Mouse (Mus musculus): ENCODE results near the gene Hist1h1e.
"Not testable (repeated sequence)": the region's sequence is repeated elsewhere in the genome, so short reads cannot be mapped to it uniquely, and the experiment has no call there.

The Hist1h1e gene

GRCm38 (mm10) chr13:23591886-23592285 lies 30.5 kb downstream of the Hist1h1e start:
- DNase-seq: not testable (repeated sequence)

- no peak for DNase-seq
These were observed 31.2 kb downstream of the Hist1h1e start for GRCm38 (mm10) chr13:23591206-23591605.

GRCm38 (mm10) chr13:23586940-23587225 lies 35.5 kb downstream of the Hist1h1e start:
- DNase-seq: no peak

- DNase-seq: no peak
These were observed 36.0 kb downstream of the Hist1h1e start for GRCm38 (mm10) chr13:23586099-23586939.

GRCm38 (mm10) chr13:23585442-23586098 lies 36.8 kb downstream of the Hist1h1e start:
- peak; percentile 65 for DNase-seq

GRCm38 (mm10) chr13:23585029-23585441 lies 37.3 kb downstream of the Hist1h1e start:
- peak; percentile 68 for DNase-seq

- DNase-seq: no peak
These were observed 38.0 kb downstream of the Hist1h1e start for GRCm38 (mm10) chr13:23584331-23584730.

- DNase-seq: no peak
These were observed 38.8 kb downstream of the Hist1h1e start for GRCm38 (mm10) chr13:23583387-23584068.

- no peak for DNase-seq
These were observed 39.9 kb downstream of the Hist1h1e start for GRCm38 (mm10) chr13:23582219-23583056.

- peak; percentile 95 for DNase-seq
These were observed 40.7 kb downstream of the Hist1h1e start, which contains the start of gene Hist1h4d for GRCm38 (mm10) chr13:23581408-23582218. Hist1h4d (plus strand) TSS chr13:23581598.

- DNase-seq: no peak
These were observed 44.5 kb downstream of the Hist1h1e start for GRCm38 (mm10) chr13:23577835-23578234.

GRCm38 (mm10) chr13:23576906-23577639 lies 45.3 kb downstream of the Hist1h1e start:
- DNase-seq: no peak

- no peak for DNase-seq
These were observed 45.9 kb downstream of the Hist1h1e start for GRCm38 (mm10) chr13:23576351-23576881.

- DNase-seq: not testable (repeated sequence)
These were observed 46.5 kb downstream of the Hist1h1e start for GRCm38 (mm10) chr13:23575864-23576313.

- peak; percentile 17 for DNase-seq
These were observed 47.0 kb downstream of the Hist1h1e start, which contains the start of gene Hist1h3d for GRCm38 (mm10) chr13:23575271-23575851. Hist1h3d (plus strand) TSS chr13:23575763.

GRCm38 (mm10) chr13:23574546-23575170 lies 47.7 kb downstream of the Hist1h1e start:
- DNase-seq: not testable (repeated sequence)

GRCm38 (mm10) chr13:23573898-23574524 lies 48.3 kb downstream of the Hist1h1e start, which contains the start of the genes Hist1h2bf and Hist1h2ad:
Hist1h2bf (minus strand) TSS chr13:23574196.
Hist1h2ad (plus strand) TSS chr13:23574381.
- peak; percentile 68 for DNase-seq

- not testable (repeated sequence) for DNase-seq
These were observed 49.1 kb downstream of the Hist1h1e start for GRCm38 (mm10) chr13:23573034-23573897.

Data from kidney, adult 18-20 months (tissue).